Mouse (Mus musculus): ENCODE measurements at regions not wholly inside any gene's neighbourhood (a gene's known extent, or its start where the extent isn't known, plus 50 kb on each side); places are given as distances from the start of the nearest gene placed in this dataset.

- DNase-seq (ENCODE audit: low read depth, low spot score): no peak
Measured at GRCm38 (mm10) chr12:55926276-55926973, 90.3 kb downstream of the Brms1l start.

Data from retina, postnatal 7 days (tissue).